Mouse (Mus musculus) lung, postnatal 0 days (tissue): ENCODE results near the gene Atf4.

Source experiments
- CTCF ChIP-seq: IDR thresholded peaks from 2 replicates; pipeline ENCODE4 v1.5.1; 2016; ENCODE audit warnings: antibody characterized with exemption, mild to moderate bottlenecking
- EP300 ChIP-seq: IDR thresholded peaks from 2 replicates; pipeline ENCODE4 v1.6.1; 2016; ENCODE audit warnings: antibody characterized with exemption, mild to moderate bottlenecking, control low read depth

DNA sequence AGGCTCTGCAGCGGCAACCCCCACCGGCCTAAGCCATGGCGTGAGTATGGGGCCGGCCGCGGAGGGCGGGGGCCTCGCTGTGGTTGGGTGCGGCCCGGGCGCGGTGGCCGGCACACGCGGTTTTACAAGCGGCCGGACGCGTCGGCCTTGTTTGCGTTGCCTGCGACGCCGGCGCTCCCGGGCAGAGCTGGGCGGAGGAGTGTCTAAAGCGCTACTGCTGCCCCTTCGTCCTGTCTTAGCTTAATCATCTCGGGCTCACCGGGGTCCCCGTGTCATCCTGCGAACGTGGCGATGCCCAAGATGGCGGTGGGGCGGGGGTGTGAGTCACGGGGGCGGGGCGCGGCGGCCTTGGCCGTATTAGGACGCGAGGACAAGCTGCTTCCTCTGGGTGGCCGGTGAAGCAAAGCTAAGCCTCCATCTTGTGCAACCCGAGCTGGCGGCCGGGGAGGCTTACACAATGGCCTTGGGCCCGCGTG lies 700 bp downstream of the Atf4 start:
- TF ChIP-seq CTCF (no peak; the same call in 1 of the 2 replicates), EP300 (no peak)
